ENCODE assay signal across 8 mouse cellular contexts in the genomic region with DNA sequence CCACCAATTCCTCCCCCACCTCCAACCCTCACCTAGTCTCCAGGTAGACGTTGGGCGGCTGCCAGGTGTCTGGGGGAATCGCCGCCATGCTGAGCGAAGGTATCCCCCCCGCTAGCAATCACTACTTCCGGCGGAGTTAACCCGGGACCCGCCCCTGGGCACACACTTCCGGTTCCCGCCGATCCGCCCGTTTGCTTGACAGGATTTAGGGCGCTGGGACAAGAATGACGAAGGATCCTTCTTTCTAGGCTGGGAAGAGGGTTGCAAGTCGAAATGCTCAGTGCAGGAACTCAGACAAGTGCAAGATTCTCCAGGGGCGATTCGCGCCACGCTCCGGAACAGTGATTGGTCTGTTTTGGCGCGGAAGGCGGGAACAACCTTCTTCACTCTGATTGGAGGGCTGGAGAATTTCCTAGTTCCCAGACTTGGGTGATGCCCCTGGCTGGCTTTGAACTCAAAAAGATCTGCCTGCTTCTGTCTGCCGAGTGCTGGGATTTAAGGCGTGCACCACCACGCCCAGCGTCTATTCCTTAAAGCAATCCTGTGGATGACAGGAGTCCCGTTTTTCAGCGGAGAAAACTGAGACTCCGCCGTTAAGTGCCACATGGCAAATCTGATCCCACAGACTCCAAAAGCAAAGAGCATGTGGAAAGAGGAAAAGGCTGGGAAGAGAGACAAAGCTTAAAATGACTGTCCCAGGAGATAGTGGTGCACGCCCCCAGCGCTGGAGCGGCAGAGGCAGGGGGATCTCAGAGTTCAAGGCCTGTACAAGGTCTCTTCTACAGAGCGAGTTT. TPM values are rescaled to one million over a fixed set of nuclear protein-coding genes. Genes with fewer than 3 reads are reported as not detected.
DNase-seq lines count a peak whose midpoint lies in the region; ATAC-seq and TF ChIP-seq lines count a peak whose summit lies in the region.

Gene Ppil1, minus strand, starts transcription at position 347 of the 794 bp plus-strand sequence.

- peak; percentile 95 for DNase-seq in heart, embryonic 10.5 days (ENCODE audit: low spot score)
- DNase-seq in liver, embryonic 11.5 days (ENCODE audit: low spot score): peak; percentile 94
- peak; percentile 87 for DNase-seq in naive thymus-derived CD4-positive, alpha-beta T cell, adult 2 months (ENCODE audit: low read depth)

- H3ac ChIP-seq in C2C12 (ENCODE audit: control insufficient read depth, insufficient read length, low read depth): peak within 1 kb of the TSS; percentile 66

- no peaks in the 10 kb centered on the region for H3K9me3 ChIP-seq in heart, embryonic 10.5 days
- H3K9me3 ChIP-seq in kidney, embryonic 15.5 days (replicated peaks): no peaks in the 10 kb centered on the region
- H3K9me3 ChIP-seq in liver, embryonic 11.5 days (ENCODE audit: control insufficient read depth, low read length): no peaks in the 10 kb centered on the region
- no peaks in the 10 kb centered on the region for H3K9me3 ChIP-seq in stomach, embryonic 14.5 days (ENCODE audit: control insufficient read depth, low read depth, low read length)

- ATAC-seq in kidney, embryonic 15.5 days (replicated peaks; ENCODE audit: low FRiP score): peak; percentile 68; the same call in 1 of the 2 replicates
- peak; percentile 68 for ATAC-seq in liver, embryonic 11.5 days (replicated peaks; ENCODE audit: low FRiP score)
- peak; percentile 62 for ATAC-seq in stomach, embryonic 14.5 days (ENCODE audit: insufficient number of reproducible peaks, insufficient read depth, low FRiP score, low read depth)

- H3K4me3 ChIP-seq in C2C12 (ENCODE audit: insufficient read depth, poor library complexity, severe bottlenecking): peak within 1 kb of the TSS; percentile 52
- peak within 1 kb of the TSS; percentile 78 for H3K4me3 ChIP-seq in bone marrow macrophage, adult 2 months (ENCODE audit: insufficient read depth, low read length)
- H3K4me3 ChIP-seq in embryonic fibroblast, embryonic 13.5 days (ENCODE audit: insufficient read depth, low read length): peak within 1 kb of the TSS; percentile 84
- peak within 1 kb of the TSS; percentile 90 for H3K4me3 ChIP-seq in heart, embryonic 10.5 days
- H3K4me3 ChIP-seq in kidney, embryonic 15.5 days (replicated peaks): peak within 1 kb of the TSS; percentile 63
- H3K4me3 ChIP-seq in liver, embryonic 11.5 days (ENCODE audit: low read depth, low read length): peak within 1 kb of the TSS; percentile 78
- H3K4me3 ChIP-seq in stomach, embryonic 14.5 days (ENCODE audit: low read depth, low read length): peak within 1 kb of the TSS; percentile 85

- peaks cover 26% of the 10 kb centered on the region for H3K79me3 ChIP-seq in C2C12 (ENCODE audit: low read depth)

- H3K36me3 ChIP-seq in C2C12 (ENCODE audit: control insufficient read depth, insufficient read depth): peaks cover 6% of the 10 kb centered on the region
- peaks cover 28% of the 10 kb centered on the region for H3K36me3 ChIP-seq in heart, embryonic 10.5 days
- peaks cover 22% of the 10 kb centered on the region for H3K36me3 ChIP-seq in kidney, embryonic 15.5 days
- peaks cover 19% of the 10 kb centered on the region for H3K36me3 ChIP-seq in liver, embryonic 11.5 days (ENCODE audit: control insufficient read depth, insufficient read depth, low read length)
- H3K36me3 ChIP-seq in stomach, embryonic 14.5 days (ENCODE audit: control insufficient read depth, insufficient read depth, low read length): peaks cover 16% of the 10 kb centered on the region

- H3K79me2 ChIP-seq in C2C12 (ENCODE audit: control insufficient read depth, insufficient read depth): peaks cover 43% of the 10 kb centered on the region

- 6% methylated on average over 38 of the region's 38 CpGs for WGBS in heart, embryonic 10.5 days
- WGBS in kidney, embryonic 15.5 days: 6% methylated on average over 38 of the region's 38 CpGs
- whole genome bisulfite sequencing in liver, embryonic 11.5 days: 6% methylated on average over 38 of the region's 38 CpGs
- WGBS in stomach, embryonic 14.5 days: 8% methylated on average over 38 of the region's 38 CpGs

- no peak for TF ChIP-seq POLR2A in bone marrow macrophage, adult 2 months (IDR thresholded peaks at IDR 0.05; ENCODE audit: borderline replicate concordance, low read depth, low read length)
- TF ChIP-seq POLR2A in embryonic fibroblast, embryonic 13.5 days (IDR thresholded peaks at IDR 0.05; ENCODE audit: low read depth, low read length): peak; percentile 56; the same call in 1 of the 2 replicates

- peak within 1 kb of the TSS; percentile 71 for H3K9ac ChIP-seq in kidney, embryonic 15.5 days
- peak within 1 kb of the TSS; percentile 88 for H3K9ac ChIP-seq in liver, embryonic 11.5 days (ENCODE audit: low read depth, low read length)
- H3K9ac ChIP-seq in stomach, embryonic 14.5 days (replicated peaks; ENCODE audit: low read depth, low read length): peak within 1 kb of the TSS; percentile 74

- H3K4me1 ChIP-seq in bone marrow macrophage, adult 2 months (ENCODE audit: control insufficient read depth, insufficient read depth, low read length): peaks cover 27% of the 10 kb centered on the region
- peaks cover 2% of the 10 kb centered on the region; the same call in 1 of the 2 replicates for H3K4me1 ChIP-seq in embryonic fibroblast, embryonic 13.5 days (ENCODE audit: control insufficient read depth, insufficient read depth, low read length)
- peaks cover 34% of the 10 kb centered on the region for H3K4me1 ChIP-seq in heart, embryonic 10.5 days
- peaks cover 54% of the 10 kb centered on the region for H3K4me1 ChIP-seq in kidney, embryonic 15.5 days
- peaks cover 32% of the 10 kb centered on the region for H3K4me1 ChIP-seq in liver, embryonic 11.5 days (replicated peaks; ENCODE audit: control insufficient read depth, insufficient read depth, low read length)
- H3K4me1 ChIP-seq in stomach, embryonic 14.5 days (ENCODE audit: control insufficient read depth, insufficient read depth, low read length): peaks cover 14% of the 10 kb centered on the region

- H3K27me3 ChIP-seq in C2C12 (ENCODE audit: control insufficient read depth, insufficient read depth, insufficient read length): no peaks in the 10 kb centered on the region
- H3K27me3 ChIP-seq in heart, embryonic 10.5 days (ENCODE audit: insufficient read depth, poor library complexity, severe bottlenecking): no peaks in the 10 kb centered on the region
- H3K27me3 ChIP-seq in kidney, embryonic 15.5 days: no peaks in the 10 kb centered on the region
- no peaks in the 10 kb centered on the region for H3K27me3 ChIP-seq in liver, embryonic 11.5 days (replicated peaks; ENCODE audit: control insufficient read depth, insufficient read depth, low read length)
- H3K27me3 ChIP-seq in stomach, embryonic 14.5 days (ENCODE audit: control insufficient read depth, insufficient read depth, low read length): no peaks in the 10 kb centered on the region

- H3K4me2 ChIP-seq in kidney, embryonic 15.5 days: peak within 1 kb of the TSS; percentile 76
- peak within 1 kb of the TSS; percentile 92 for H3K4me2 ChIP-seq in liver, embryonic 11.5 days
- peak within 1 kb of the TSS; percentile 77 for H3K4me2 ChIP-seq in stomach, embryonic 14.5 days (replicated peaks; ENCODE audit: low read depth, low read length)

- H3K27ac ChIP-seq in bone marrow macrophage, adult 2 months (ENCODE audit: insufficient read depth, low read depth, low read length): peak within 1 kb of the TSS; percentile 97
- H3K27ac ChIP-seq in embryonic fibroblast, embryonic 13.5 days (ENCODE audit: insufficient read depth, low read length): peak within 1 kb of the TSS; percentile 94
- H3K27ac ChIP-seq in heart, embryonic 10.5 days: peak within 1 kb of the TSS; percentile 99
- peak within 1 kb of the TSS; percentile 100 for H3K27ac ChIP-seq in kidney, embryonic 15.5 days
- peak within 1 kb of the TSS; percentile 96 for H3K27ac ChIP-seq in liver, embryonic 11.5 days (ENCODE audit: low read depth, low read length)
- peak within 1 kb of the TSS; percentile 100 for H3K27ac ChIP-seq in stomach, embryonic 14.5 days (ENCODE audit: low read length)

- no peak for TF ChIP-seq CTCF in C2C12 (IDR thresholded peaks at IDR 0.05; ENCODE audit: control insufficient read depth, insufficient read depth, insufficient read length)
- TF ChIP-seq CTCF in bone marrow macrophage, adult 2 months (IDR thresholded peaks at IDR 0.05; ENCODE audit: low read depth, low read length): no peak
- no peak for TF ChIP-seq CTCF in embryonic fibroblast, embryonic 13.5 days (IDR thresholded peaks at IDR 0.05; ENCODE audit: borderline replicate concordance, insufficient read depth, low read length)

TF ChIP-seq in C2C12, 6 proteins besides CTCF, POLR2A, EP300 and RAD21:
- TF ChIP-seq MYOG (IDR thresholded peaks at IDR 0.05; ENCODE audit: control insufficient read depth, extremely low read depth, insufficient read length) (no peak), MAX (IDR thresholded peaks at IDR 0.05) (no peak), FOSL1 (IDR thresholded peaks at IDR 0.05; ENCODE audit: insufficient read depth, low read length, poor library complexity, severe bottlenecking) (no peak), CEBPB (IDR thresholded peaks at IDR 0.05; ENCODE audit: low read depth) (no peak), USF1 (IDR thresholded peaks at IDR 0.05; ENCODE audit: low read depth) (no peak), MYOD1 (IDR thresholded peaks at IDR 0.05; ENCODE audit: control insufficient read depth, insufficient read length, low read depth) (no peak)
TF ChIP-seq in C2C12: peak in this region for 0.

RNA-seq across cellular contexts. Expression of gene Ppil1, which starts in this region (rescaled TPM):
- polyA plus RNA-seq in C2C12 (2012; fragmentation: generic; extraction: Trizol): 77.7 TPM
- polyA plus RNA-seq in bone marrow macrophage, adult 2 months (2012; ENCODE audit: insufficient read depth, insufficient read length, missing spikeins): 16.9 and 25.5 TPM in 2 replicates
- polyA plus RNA-seq in embryonic fibroblast, embryonic 13.5 days (2011; ENCODE audit: insufficient read length, low read depth, missing spikeins): 31.5 and 36.8 TPM in 2 replicates
- polyA plus RNA-seq in heart, embryonic 10.5 days (2016; fragmentation: Nextera tagmentation; extraction: Ambion mirVana): 147 and 188 TPM in 2 replicates
- 171 and 182 TPM in 2 replicates for polyA plus RNA-seq in kidney, embryonic 15.5 days (2015; fragmentation: Nextera tagmentation; extraction: Ambion mirVana)
- polyA plus RNA-seq in liver, embryonic 11.5 days (2014; fragmentation: Nextera tagmentation; extraction: Ambion mirVana): 200 and 201 TPM in 2 replicates
- 134 and 137 TPM in 2 replicates for polyA plus RNA-seq in stomach, embryonic 14.5 days (2014; fragmentation: Nextera tagmentation; extraction: Ambion mirVana)

Comparison
In these comparisons a context has a peak if more than half of its experiments do, and no peak if none do; other contexts are left out.
1. Peak in every context shown above with its lines: DNase-seq, ATAC-seq, H3K4me3 ChIP-seq and H3K27ac ChIP-seq.